Mouse (Mus musculus) ZHBTc4 (cell line): ENCODE data around the gene Mrpl57.

Experiments
- DNase-seq: peaks from one replicate; pipeline ENCODE4 v3.0.0-alpha.2; 2011; ENCODE audit warnings: low read depth, low spot score

Gene Mrpl57

DNA sequence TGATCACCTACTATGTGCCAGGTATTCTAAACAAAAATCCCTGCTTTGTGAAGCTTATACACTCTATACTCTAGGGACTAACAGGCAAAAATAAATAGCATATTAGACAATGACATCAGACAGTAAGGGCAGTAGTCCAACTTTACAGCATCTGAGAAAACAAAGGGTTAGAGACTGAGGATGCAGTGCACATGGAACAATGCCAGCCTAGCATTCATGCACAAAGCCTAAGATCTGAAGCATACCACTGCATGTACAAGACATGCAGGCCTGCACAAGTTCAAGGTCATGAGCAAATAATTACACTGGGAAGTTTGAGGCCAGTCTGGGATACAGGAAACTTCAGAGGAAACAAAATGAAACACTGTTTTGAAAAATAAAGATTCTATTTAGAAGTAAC lies 33.5 kb downstream of the Mrpl57 start:
- no peak for DNase-seq

DNA sequence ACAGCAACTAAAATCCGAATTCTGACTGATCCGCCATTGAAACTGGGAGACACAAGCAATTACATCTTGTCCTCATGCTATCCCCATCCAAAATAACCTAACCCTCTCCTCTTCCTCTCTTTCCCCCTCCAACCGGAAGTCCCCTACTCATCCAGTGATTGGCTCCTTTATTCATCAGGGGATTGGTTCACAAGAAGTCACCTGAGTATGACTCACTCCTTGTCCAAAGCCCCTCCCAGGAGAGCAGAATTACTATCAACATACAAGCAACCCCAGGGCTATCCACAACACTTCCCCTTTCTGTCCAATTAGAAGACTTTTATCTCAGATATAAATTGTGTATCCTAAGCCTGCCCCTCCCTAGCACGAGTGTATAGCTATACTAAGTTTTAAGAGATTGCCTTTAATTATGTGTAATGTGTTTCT lies 36.0 kb downstream of the Mrpl57 start:
- DNase-seq: peak; percentile 70

DNA sequence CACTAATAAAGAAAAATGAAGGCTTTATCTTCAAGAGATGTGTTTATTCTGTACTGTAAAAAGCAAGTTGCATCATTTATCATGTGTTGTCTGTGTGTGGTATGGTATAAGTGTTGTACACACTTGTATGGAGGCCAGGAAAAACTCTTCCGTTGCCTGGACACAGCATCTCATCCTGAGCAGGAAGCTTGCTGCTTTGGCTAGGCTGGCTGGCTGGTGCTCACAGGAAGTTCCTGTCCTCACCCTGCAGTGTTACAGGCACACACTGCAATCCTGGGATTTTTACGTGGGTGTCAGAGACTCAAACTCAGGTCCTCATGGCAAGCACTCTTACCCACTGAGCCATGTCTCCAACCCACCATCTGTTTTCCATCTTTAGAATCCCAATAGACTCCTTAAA lies 37.1 kb downstream of the Mrpl57 start:
- no peak for DNase-seq

DNA sequence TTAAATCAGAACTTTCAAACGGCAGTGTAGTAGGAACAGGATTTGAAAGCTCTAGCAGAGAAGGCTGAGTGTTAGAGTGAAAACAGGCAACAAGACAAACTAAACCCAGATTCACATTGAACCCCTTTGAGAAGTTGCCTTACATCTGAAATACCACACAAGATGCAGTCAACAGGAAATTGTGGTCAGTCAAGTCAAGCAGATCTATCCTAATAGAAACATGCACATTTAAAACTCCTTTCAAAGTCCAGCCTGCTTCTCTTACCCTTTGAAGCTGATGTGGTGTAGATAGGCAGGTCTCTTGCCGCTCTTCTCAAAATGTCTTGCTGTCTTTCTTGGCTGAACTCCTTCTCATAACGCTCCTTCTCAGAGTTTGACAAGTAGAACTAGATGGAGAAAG lies 39.2 kb downstream of the Mrpl57 start:
- no peak for DNase-seq

DNA sequence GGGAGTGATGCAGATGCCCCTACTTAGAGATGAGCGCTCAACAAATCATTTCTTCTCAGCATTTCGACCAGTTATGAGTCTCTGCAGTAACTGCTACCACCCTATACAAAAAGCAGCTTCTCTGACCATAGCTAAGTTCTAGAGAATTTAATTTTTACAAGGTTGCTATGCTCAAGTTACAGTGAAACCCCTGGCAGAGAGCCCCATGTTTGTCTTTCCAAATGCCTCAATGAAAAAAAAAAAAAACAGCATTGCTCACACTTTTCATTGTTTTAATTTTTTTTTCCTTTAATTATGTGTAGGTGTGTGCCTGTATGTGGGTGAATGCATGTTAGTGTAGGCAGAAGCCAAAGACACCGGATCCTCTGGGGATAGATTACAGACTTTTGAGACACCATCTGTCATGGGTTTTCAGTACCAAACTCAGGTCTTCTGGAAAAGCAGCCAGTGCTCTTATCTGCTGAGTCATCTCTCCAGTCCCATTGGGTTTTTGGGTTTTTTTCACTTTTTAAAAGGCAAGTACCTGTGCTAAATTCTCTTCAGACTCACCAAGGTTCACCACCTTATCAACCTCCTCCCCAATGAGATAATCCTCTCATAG lies 40.7 kb downstream of the Mrpl57 start:
- no peak for DNase-seq

DNA sequence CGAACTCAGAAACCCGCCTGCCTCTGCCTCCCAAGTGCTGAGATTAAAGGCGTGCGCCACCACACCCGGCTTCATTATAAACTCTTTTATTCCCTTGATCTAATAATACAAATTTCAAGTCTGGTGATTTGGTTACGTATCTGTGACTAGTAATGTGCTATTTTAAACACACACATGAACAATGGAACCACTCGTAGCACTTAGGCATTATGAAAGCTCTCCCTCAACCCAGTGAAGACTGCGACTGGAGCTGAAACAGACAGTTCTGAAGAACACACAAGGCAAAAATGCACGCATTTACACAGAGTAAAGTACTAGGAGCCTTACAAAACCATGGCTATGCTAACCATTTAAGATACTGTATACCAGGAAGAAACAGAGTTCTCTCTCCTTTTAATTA lies 51.9 kb downstream of the Mrpl57 start:
- no peak for DNase-seq
